Mouse (Mus musculus) MEL (cell line): ENCODE measurements around the gene Slc28a3. TPM values are rescaled to one million over a fixed set of nuclear protein-coding genes. Genes with fewer than 3 reads are reported as not detected.

ENCODE experiments used
- DNase-seq: peaks from one replicate; pipeline ENCODE4 v3.0.0; 2011; ENCODE audit warnings: low read depth, low spot score
- H3K27ac ChIP-seq: 2 replicates; pipeline ENCODE4 v1.5.1; 2012; ENCODE audit warnings: low read depth, mild to moderate bottlenecking, control low read depth, low read length, moderate library complexity; ENCODE audit not compliant: control insufficient read depth
- H3K27me3 ChIP-seq, 2 experiments: fragments of 150-350 bp in 1 of 2; sonication (generic) in 1 of 2; 2 replicates each; pipeline ENCODE4 v1.6.1; 2012; ENCODE audit warnings: low read length in 2 of 2, mild to moderate bottlenecking in 2 of 2, improper control_type of control experiment in 1 of 2, moderate library complexity in 1 of 2; ENCODE audit not compliant: insufficient read depth in 2 of 2, control insufficient read depth in 1 of 2
- H3K36me3 ChIP-seq, 2 experiments: 2 replicates each; pipeline ENCODE4 v1.6.1; 2012 to 2014; ENCODE audit warnings: low read length in 2 of 2, improper control_type of control experiment in 1 of 2, inconsistent platforms in 1 of 2, mild to moderate bottlenecking in 1 of 2; ENCODE audit not compliant: insufficient read depth in 2 of 2, control insufficient read depth in 1 of 2
- H3K4me1 ChIP-seq, 2 experiments: fragments of 150-350 bp in 1 of 2; sonication (generic) in 1 of 2; 2 replicates each; pipeline ENCODE4 v1.6.1; 2012; ENCODE audit warnings: low read length in 2 of 2, improper control_type of control experiment in 1 of 2, mild to moderate bottlenecking in 1 of 2; ENCODE audit not compliant: insufficient read depth in 2 of 2, control insufficient read depth in 1 of 2
- H3K4me3 ChIP-seq, 2 experiments: fragments of 150-350 bp in 1 of 2; sonication (generic) in 1 of 2; 2 replicates each; pipeline ENCODE4 v1.5.1; 2012; ENCODE audit warnings: low read depth in 2 of 2, low read length in 2 of 2, mild to moderate bottlenecking in 2 of 2, moderate library complexity in 2 of 2, control low read depth in 1 of 2, improper control_type of control experiment in 1 of 2; ENCODE audit not compliant: control insufficient read depth in 1 of 2, insufficient read depth in 1 of 2
- H3K79me2 ChIP-seq: 2 replicates; pipeline ENCODE4 v1.6.1; 2012; ENCODE audit warnings: mild to moderate bottlenecking, low read length, moderate library complexity; ENCODE audit not compliant: control insufficient read depth, poor library complexity, insufficient read depth
- H3K9ac ChIP-seq: 2 replicates; pipeline ENCODE4 v1.6.1; 2012; ENCODE audit warnings: low read depth, mild to moderate bottlenecking, control low read depth, low read length, moderate library complexity; ENCODE audit not compliant: control insufficient read depth, poor library complexity, severe bottlenecking
- H3K9me3 ChIP-seq: fragments of 150-350 bp; sonication (generic); replicated peaks from 2 replicates; pipeline ENCODE4 v1.6.1; 2012; ENCODE audit warnings: mild to moderate bottlenecking, low read length, improper control_type of control experiment, moderate library complexity; ENCODE audit not compliant: insufficient read depth
- BHLHE40 ChIP-seq: IDR thresholded peaks from 2 replicates; pipeline ENCODE4 v1.6.1; 2012; ENCODE audit warnings: low read depth, mild to moderate bottlenecking, inconsistent platforms, low read length, improper control_type of control experiment, borderline replicate concordance
- CTCF ChIP-seq, 3 experiments: IDR thresholded peaks in 2 of 3; conservative IDR thresholded peaks in 1 of 3; 2 replicates each; pipeline ENCODE4 v1.5.1; 2011 to 2012; ENCODE audit warnings: low read length in 3 of 3, low read depth in 2 of 3, mild to moderate bottlenecking in 2 of 3, improper control_type of control experiment in 1 of 3, inconsistent platforms in 1 of 3, mixed read lengths in 1 of 3, moderate library complexity in 1 of 3; ENCODE audit not compliant: control insufficient read depth in 1 of 3, insufficient read depth in 1 of 3, poor library complexity in 1 of 3, severe bottlenecking in 1 of 3
- ETS1 ChIP-seq: IDR thresholded peaks from 2 replicates; pipeline ENCODE4 v1.6.1; 2012; ENCODE audit warnings: low read depth, mild to moderate bottlenecking, inconsistent platforms, low read length, improper control_type of control experiment, moderate library complexity
- JUND ChIP-seq: IDR thresholded peaks from 2 replicates; pipeline ENCODE4 v1.6.1; 2011; ENCODE audit warnings: low read depth, mild to moderate bottlenecking, improper control_type of control experiment, low read length
- MAZ ChIP-seq: IDR thresholded peaks from 2 replicates; pipeline ENCODE4 v1.6.1; 2012; ENCODE audit warnings: low read depth, mild to moderate bottlenecking, inconsistent platforms, low read length, improper control_type of control experiment
- MXI1 ChIP-seq: IDR thresholded peaks from 2 replicates; pipeline ENCODE4 v1.6.1; 2011; ENCODE audit warnings: mild to moderate bottlenecking, low read depth, low read length, improper control_type of control experiment
- MYB ChIP-seq: IDR thresholded peaks from 2 replicates; pipeline ENCODE4 v1.6.1; 2011; ENCODE audit warnings: mild to moderate bottlenecking, low read depth, low read length, improper control_type of control experiment
- NELFE ChIP-seq: IDR thresholded peaks from 2 replicates; pipeline ENCODE4 v1.6.1; 2011; ENCODE audit warnings: low read depth, low read length, improper control_type of control experiment
- NRF1 ChIP-seq: IDR thresholded peaks from 2 replicates; pipeline ENCODE4 v1.6.1; 2014; ENCODE audit warnings: low read depth, mild to moderate bottlenecking, inconsistent platforms, low read length, improper control_type of control experiment, moderate library complexity; ENCODE audit not compliant: poor library complexity, insufficient read depth, severe bottlenecking
- RAD21 ChIP-seq: IDR thresholded peaks from 2 replicates; pipeline ENCODE4 v1.6.1; 2011; ENCODE audit warnings: mild to moderate bottlenecking, low read depth, low read length, improper control_type of control experiment
- SIN3A ChIP-seq: IDR thresholded peaks from 2 replicates; pipeline ENCODE4 v1.6.1; 2012; ENCODE audit warnings: low read length, improper control_type of control experiment, inconsistent platforms
- SMC3 ChIP-seq: IDR thresholded peaks from 2 replicates; pipeline ENCODE4 v1.6.1; 2011; ENCODE audit warnings: low read depth, low read length, improper control_type of control experiment
- TCF12 ChIP-seq: IDR thresholded peaks from 2 replicates; pipeline ENCODE4 v1.6.1; 2014; ENCODE audit warnings: low read depth, mild to moderate bottlenecking, inconsistent platforms, low read length, improper control_type of control experiment, moderate library complexity
- UBTF ChIP-seq: IDR thresholded peaks from 2 replicates; pipeline ENCODE4 v1.6.1; 2012; ENCODE audit warnings: low read depth, mild to moderate bottlenecking, inconsistent platforms, low read length, improper control_type of control experiment, moderate library complexity, borderline replicate concordance; ENCODE audit not compliant: insufficient read depth
- USF1 ChIP-seq: IDR thresholded peaks from 2 replicates; pipeline ENCODE4 v1.6.1; 2014; ENCODE audit warnings: low read depth, mild to moderate bottlenecking, inconsistent platforms, low read length, improper control_type of control experiment, moderate library complexity
- USF2 ChIP-seq, 2 experiments: IDR thresholded peaks; 2 replicates each; pipeline ENCODE4 v1.6.1; 2011 to 2012; ENCODE audit warnings: improper control_type of control experiment in 2 of 2, low read length in 2 of 2, borderline replicate concordance in 1 of 2, inconsistent platforms in 1 of 2, low read depth in 1 of 2, mild to moderate bottlenecking in 1 of 2; ENCODE audit not compliant: insufficient read depth in 1 of 2
- ZC3H11A ChIP-seq: IDR thresholded peaks from 2 replicates; pipeline ENCODE4 v1.6.1; 2012; ENCODE audit warnings: low read depth, mild to moderate bottlenecking, inconsistent platforms, low read length, improper control_type of control experiment
- ZNF384 ChIP-seq: IDR thresholded peaks from 2 replicates; pipeline ENCODE4 v1.6.1; 2012; ENCODE audit warnings: low read depth, mild to moderate bottlenecking, inconsistent platforms, low read length, improper control_type of control experiment
- polyA plus RNA-seq, 2 experiments: library from polyadenylated mRNA; stranded (reverse) in 1 of 2; unstranded in 1 of 2; fragments of >175 nt in 1 of 2; fragments of >200 nt in 1 of 2; gene quantifications; 2 replicates each; pipeline versions ENCODE4 v1.2.1 to v1.2.4; 2012; ENCODE audit warnings: low replicate concordance in 2 of 2, low read depth in 1 of 2; ENCODE audit not compliant: insufficient read length in 2 of 2, insufficient read depth in 1 of 2, missing spikeins in 1 of 2
- total RNA-seq: library from RNA; depleted of rRNA; stranded (reverse); fragments of 300-350 nt; gene quantifications from 2 replicates; pipeline ENCODE4 v1.2.3, GENCODE M21; 2012

Slc28a3 gene
- total and polyA plus RNA-seq, 3 experiments, result 1.4 TPM; not detected in 2

- TF ChIP-seq NRF1, result no peak
- no peak for TF ChIP-seq MYB
- TF ChIP-seq BHLHE40, result no peak
Observed at GRCm38 (mm10) chr13:58590630-58591029, 20.0 kb downstream of the Slc28a3 start (continued).

- peak; percentile 92 for DNase-seq
- H3K79me2 ChIP-seq, result no peaks in the 10 kb centered on the region
- H3K36me3 ChIP-seq, result peaks cover 0 to 5% of the 10 kb centered on the region in 2 experiments; a peak in 2 of 4 replicates
- H3K27ac ChIP-seq, result no peak overlapping the region
- H3K4me3 ChIP-seq, result peak overlapping the region; percentile 44 to 48
- TF ChIP-seq MYB (no peak), SMC3 (peak; percentile 97), CTCF (IDR thresholded peaks at IDR 0.05 in 2 of 3, conservative IDR thresholded peaks at IDR 0.05 in 1 of 3; ENCODE audit: control insufficient read depth in 1 of 3, insufficient read depth in 1 of 3, low read depth in 2 of 3, low read length in 3 of 3, poor library complexity in 1 of 3, severe bottlenecking in 1 of 3) (peak; percentile 68 to 96 (median 87)), ZNF384 (no peak), SIN3A (peak; percentile 64; the same call in 1 of the 2 replicates), ETS1 (no peak), UBTF (no peak), JUND (0 out of 2 replicates have a peak, but pooled peaks have one; percentile 23), NELFE (no peak), RAD21 (peak; percentile 95), MXI1 (peak; percentile 54; the same call in 1 of the 2 replicates), USF1 (no peak), MAZ (peak; percentile 74; the same call in 1 of the 2 replicates), USF2 (IDR thresholded peaks at IDR 0.05; ENCODE audit: borderline replicate concordance in 1 of 2, insufficient read depth in 1 of 2, low read depth in 1 of 2, low read length in 2 of 2) (no peak), ZC3H11A (peak; percentile 85), TCF12 (no peak), BHLHE40 (no peak; the same call in 1 of the 2 replicates)
- H3K4me1 ChIP-seq, result peaks cover 0 to 8% of the 10 kb centered on the region in 2 experiments; a peak in 1 of 4 replicates
- H3K9me3 ChIP-seq, result no peaks in the 10 kb centered on the region
- H3K27me3 ChIP-seq, result no peaks in the 10 kb centered on the region
- H3K9ac ChIP-seq, result peak overlapping the region; percentile 49
Observed at GRCm38 (mm10) chr13:58589517-58589858, 21.2 kb downstream of the Slc28a3 start.
